Mouse (Mus musculus) olfactory bulb, adult 2 months (tissue): Measurements from ENCODE around the gene 1700020N15Rik. TPM values are rescaled to one million over a fixed set of nuclear protein-coding genes. Genes with fewer than 3 reads are reported as not detected.
"Not testable (repeated sequence)": the region's sequence is repeated elsewhere in the genome, so short reads cannot be mapped to it uniquely, and the experiment has no call there.

ENCODE experiments used
- H3K27ac ChIP-seq: fragments of 200-500 bp; 2 replicates; pipeline ENCODE4 v1.5.1; 2012; ENCODE audit warnings: low read depth, low read length; ENCODE audit not compliant: insufficient read depth
- H3K4me1 ChIP-seq: fragments of 200-500 bp; 2 replicates; pipeline ENCODE4 v1.6.1; 2012; ENCODE audit warnings: low read length; ENCODE audit not compliant: control insufficient read depth, insufficient read depth
- H3K4me3 ChIP-seq: fragments of 200-500 bp; 2 replicates; pipeline ENCODE4 v1.5.1; 2012; ENCODE audit warnings: mild to moderate bottlenecking, low read depth, low read length, moderate library complexity; ENCODE audit not compliant: insufficient read depth
- CTCF ChIP-seq: fragments of 200-500 bp; IDR thresholded peaks from 2 replicates; pipeline ENCODE4 v1.5.1; 2012; ENCODE audit warnings: low read depth, mild to moderate bottlenecking, low read length, moderate library complexity; ENCODE audit not compliant: insufficient read depth
- WGBS: fragments of 180-500 bp; shearing (Covaris S2); methylation state at CpG from one replicate; pipeline ENCODE4 v1.1.7; 2018; 5-methylcytosine and 5-hydroxymethylcytosine counted together
- polyA plus RNA-seq: library from polyadenylated mRNA; stranded (reverse); fragments of >200 nt; gene quantifications from 2 replicates; pipeline ENCODE4 v1.2.4, GENCODE M21; 2012; ENCODE audit warnings: low replicate concordance; ENCODE audit not compliant: missing spikeins, insufficient read depth, insufficient read length

1700020N15Rik gene
- not detected in 2 replicates for polyA plus RNA-seq

DNA sequence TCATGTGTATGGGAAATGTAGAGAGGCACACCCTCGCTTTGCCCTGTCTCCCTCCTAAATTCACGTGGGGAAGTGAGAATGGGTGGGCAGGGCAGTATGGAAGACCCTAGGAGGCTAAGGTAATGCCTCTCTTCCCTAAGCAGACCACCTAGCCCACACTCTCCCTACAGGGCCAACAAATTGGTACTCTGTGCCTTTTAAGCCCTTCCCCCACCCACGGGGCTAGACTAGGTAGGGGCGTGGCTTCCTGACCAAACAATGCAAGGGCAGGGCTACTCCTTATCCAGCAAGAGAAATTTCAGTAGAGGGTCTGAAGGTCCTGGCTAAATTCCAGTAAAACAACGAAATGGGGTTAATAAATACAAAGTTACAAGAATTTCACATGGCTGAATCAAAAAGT lies at the start of gene 1700020N15Rik:
Gene 1700020N15Rik, plus strand, starts transcription at position 301 of the 400 bp plus-strand sequence.
- WGBS: 65% methylated on average over 5 of the region's 5 CpGs
- not testable (repeated sequence) for H3K4me1 ChIP-seq

DNA sequence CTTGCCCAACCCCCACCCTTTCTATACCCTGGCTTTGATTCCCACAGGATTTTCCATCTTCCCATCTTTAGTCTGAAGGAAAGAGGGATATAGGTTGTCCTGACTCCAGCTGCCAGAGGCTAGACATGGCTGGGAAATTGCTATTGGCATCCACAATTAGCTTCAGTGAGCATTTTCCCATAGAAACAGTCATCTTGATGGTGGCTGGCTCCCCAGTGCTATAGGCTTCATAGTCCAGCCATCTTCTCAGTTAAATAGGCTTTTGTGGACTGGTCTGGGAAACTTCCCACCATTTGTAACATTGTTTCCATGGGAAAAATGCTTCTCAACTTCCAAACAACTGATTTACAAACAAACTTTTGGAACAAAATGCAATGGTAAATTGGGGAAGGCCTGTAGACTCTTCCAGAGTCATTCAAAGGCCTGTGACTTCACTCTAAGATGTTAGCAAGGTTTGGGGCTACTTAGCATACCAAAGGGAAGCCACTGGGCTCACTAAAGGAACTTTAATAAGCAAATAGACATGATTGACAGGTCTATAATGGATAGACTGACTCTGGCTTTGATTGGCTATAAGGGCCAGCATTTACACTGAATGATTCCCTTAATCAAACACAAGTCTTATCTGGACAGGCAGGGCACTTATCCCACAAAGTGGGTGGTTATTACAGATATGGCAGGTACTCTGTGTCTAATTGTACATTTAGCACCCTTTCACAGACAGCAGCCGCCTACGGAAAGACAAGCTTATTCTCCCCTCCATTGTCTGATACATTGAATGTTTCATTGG lies 31.9 kb downstream of the 1700020N15Rik start:
- WGBS: 58% methylated on average over 2 of the region's 2 CpGs
- Histone ChIP-seq H3K4me3 (no peak overlapping the region), H3K4me1 (no peaks in the 10 kb centered on the region), H3K27ac (no peak overlapping the region)
- no peak for TF ChIP-seq CTCF

More for the DNA sequence above, at the start of gene 1700020N15Rik:
- not testable (repeated sequence) for H3K27ac ChIP-seq, H3K4me3 ChIP-seq
